Mouse (Mus musculus) induced T-regulatory cell, adult 2 months (primary cell): ENCODE data around the gene Spred3.
A peak's percentile ranks its signal among the peaks of the same experiment; 100 is the strongest.

Source experiments
- DNase-seq: peaks from one replicate; pipeline ENCODE4 v3.0.0-alpha.2; 2012; ENCODE audit warnings: low read depth

Gene Spred3

DNA sequence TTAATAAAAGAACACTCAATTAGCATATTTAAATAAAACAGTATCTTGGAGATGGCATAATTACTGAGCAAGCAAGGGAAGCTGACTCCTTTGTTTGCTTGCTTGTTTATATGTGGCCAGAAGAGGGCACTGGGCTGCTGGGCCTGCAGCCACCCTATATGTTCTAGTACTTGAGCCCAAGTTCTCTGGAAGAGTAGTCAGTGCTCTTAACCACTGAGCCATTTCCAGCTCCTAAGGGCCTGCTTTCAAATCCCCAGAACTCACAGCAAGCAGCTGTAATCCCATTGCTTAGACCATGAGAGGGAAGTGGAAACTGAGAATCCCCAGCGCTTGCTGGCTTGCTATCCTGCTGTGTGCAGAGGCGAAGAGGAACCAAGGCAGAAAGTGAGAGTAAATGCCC lies 41.5 kb downstream of the Spred3 start:
- peak; percentile 56 for DNase-seq

GRCm38 (mm10) chr7:29126173-29126915 lies 43.9 kb downstream of the Spred3 start:
- peak; percentile 86 for DNase-seq

DNA sequence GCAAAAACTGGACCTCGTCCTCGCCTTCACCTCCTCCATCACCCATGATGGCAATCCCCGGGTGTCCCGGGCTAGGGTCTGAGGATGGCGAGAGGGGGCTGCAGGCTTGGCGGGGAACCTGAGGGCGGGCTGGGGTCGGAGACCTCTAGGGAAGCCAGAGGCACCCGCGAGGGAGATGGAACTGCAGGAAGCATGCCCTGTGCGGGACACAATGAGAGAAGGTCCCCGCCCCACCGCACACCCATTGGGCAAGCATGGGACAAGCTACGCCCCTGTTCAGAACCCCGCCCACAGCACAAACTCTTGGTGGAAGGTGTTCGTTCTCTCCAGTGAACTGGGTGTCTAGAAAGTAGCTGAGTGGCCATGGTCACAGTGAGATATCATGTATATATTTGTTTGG lies 45.2 kb downstream of the Spred3 start, which contains the start of gene Ryr1:
Gene Ryr1 (minus strand): TSS at position 210 of the 400 bp plus-strand sequence.
- peak; percentile 78 for DNase-seq

DNA sequence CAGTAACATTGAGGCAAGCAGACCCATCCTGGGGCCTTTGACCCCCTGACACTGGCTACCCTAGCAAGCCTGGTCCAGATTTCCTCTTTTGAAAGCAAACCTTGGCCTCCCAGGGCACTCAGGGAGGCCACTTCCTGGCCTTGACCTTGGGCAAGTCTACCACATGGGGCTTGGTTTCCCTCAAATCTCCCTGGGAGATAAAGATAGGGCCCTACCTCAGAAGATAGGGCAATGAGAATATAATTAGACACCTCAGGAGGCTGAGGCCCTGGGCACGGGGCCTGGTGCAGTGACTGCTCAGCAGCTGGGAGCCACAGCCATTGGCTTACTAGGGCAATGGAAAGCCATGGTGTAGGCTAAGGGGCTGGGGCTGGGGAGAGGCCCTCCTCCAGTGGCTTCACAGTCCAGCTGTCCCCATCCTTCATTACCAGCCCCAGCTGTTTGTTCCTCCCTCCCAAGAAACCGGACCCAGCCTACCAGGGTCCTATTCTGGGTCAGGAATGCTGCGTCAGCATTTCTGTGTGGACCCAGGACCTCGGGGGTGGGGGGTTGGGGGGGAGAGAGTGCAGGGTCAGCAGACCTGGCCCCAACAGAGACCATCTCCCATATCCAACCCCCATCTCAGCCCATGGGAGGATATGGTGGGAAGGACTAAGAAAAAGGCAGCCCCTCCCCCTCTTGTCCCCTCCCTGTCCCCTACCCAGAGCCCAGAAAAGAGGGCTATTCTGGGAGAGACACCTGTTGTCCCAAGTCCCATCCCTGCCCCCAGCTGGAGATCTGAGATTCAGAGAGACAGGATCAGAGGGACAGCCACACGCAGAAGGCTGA lies 46.5 kb downstream of the Spred3 start:
- DNase-seq = no peak

GRCm38 (mm10) chr7:29122821-29123220 lies 47.4 kb downstream of the Spred3 start:
- DNase-seq = no peak

- DNase-seq = no peak
These were observed 50.7 kb downstream of the Spred3 start for GRCm38 (mm10) chr7:29119526-29119925.

DNA sequence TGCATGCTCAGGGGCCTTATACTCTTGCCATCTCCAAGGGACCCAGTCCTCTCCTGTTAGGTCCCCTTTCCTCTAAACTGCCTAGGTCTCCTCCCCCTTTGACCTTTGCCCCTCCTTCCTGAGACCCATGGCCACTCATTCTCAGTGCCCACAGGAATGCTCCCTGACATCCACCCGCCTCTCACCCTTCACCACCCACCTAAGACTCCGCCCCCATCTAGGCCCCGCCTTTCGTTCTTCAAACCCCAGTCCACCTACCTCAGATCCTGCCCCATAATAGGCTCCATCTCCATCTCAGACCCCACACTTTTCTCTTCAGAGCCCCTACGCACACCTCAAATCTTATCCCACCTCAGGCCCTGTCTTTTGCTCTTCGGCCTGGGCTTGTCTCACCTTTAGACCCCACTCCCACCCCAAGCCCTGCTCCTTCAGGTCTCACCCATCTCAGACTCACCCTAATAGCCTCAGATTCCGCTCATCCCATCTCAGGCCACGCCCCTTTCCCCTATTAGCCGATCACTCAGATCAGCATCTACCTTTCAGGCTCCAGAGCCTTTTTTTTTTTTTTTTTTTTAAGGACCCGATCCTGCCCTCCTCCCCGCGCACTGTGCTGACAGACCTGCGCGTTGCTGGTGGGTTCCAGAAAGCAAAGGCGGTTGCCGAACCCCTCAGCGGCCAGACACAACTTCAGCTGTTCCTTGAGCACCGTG lies 51.9 kb downstream of the Spred3 start:
- DNase-seq = no peak

DNA sequence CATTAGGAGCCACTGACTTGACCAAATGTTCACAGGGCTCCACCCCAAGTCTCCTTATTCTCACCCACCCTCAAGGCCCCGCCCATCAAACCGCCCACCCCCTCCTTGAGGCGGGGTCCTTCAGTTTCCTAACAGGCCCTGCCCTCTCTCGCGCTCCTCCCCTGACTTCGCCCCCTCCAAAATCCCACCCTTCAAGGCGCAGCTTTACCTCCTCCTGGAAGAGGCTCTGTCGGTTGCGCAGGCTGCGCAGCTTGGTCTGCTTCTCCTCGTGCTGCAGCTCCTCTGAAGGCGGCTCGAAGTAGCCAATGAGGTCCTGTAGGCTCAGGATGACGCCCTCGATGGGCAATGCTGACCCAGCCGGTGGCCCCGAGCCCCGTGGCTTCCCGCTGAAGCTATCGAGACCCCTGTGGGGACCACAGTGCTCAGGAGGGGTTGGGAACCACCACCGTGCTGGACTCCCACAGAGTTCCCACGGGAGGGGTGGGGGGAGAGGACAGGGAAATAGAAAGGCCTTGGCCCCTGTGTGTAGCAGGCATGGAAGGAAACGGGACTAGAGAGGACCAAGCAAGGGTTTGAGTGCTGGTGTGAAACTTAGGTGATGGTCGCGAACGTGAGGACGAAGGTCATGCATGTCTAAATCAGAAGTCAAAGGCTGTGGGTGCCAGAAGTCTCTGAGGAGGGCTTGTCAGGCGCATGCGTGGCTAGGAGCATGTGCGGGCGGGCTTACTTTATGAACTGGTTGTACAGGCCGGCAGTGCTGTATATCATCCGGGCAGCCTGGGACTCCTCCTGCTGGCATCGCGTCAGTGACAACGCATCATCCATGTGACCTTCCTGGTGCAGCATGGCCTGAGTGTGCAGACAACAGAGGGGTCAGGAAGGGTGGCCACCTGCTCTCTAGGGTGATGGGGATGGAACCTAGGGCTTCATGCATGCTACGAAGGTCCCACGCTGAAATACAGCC lies 60.9 kb downstream of the Spred3 start:
- no peak for DNase-seq
